Mouse (Mus musculus) MEL (cell line): ENCODE measurements around the gene Zkscan17.

Experiments used
- CHD2 ChIP-seq: IDR thresholded peaks from 2 replicates; pipeline ENCODE4 v1.6.1; 2011; ENCODE audit warnings: low read length, improper control_type of control experiment
- CTCF ChIP-seq, 3 experiments: IDR thresholded peaks in 2 of 3; conservative IDR thresholded peaks in 1 of 3; 2 replicates each; pipeline ENCODE4 v1.5.1; 2011 to 2012; ENCODE audit warnings: low read length in 3 of 3, low read depth in 2 of 3, mild to moderate bottlenecking in 2 of 3, improper control_type of control experiment in 1 of 3, inconsistent platforms in 1 of 3, mixed read lengths in 1 of 3, moderate library complexity in 1 of 3; ENCODE audit not compliant: control insufficient read depth in 1 of 3, insufficient read depth in 1 of 3, poor library complexity in 1 of 3, severe bottlenecking in 1 of 3
- EP300 ChIP-seq, 2 experiments: IDR thresholded peaks; 2 replicates each; pipeline ENCODE4 v1.6.1; 2011; ENCODE audit warnings: improper control_type of control experiment in 2 of 2, low read length in 2 of 2, low read depth in 1 of 2, mild to moderate bottlenecking in 1 of 2
- MEF2A ChIP-seq: IDR thresholded peaks from 2 replicates; pipeline ENCODE4 v1.6.1; 2014; ENCODE audit warnings: low read depth, mild to moderate bottlenecking, inconsistent platforms, low read length, improper control_type of control experiment; ENCODE audit not compliant: poor library complexity, insufficient replicate concordance, severe bottlenecking; ENCODE audit errors: extremely low read depth
- NRF1 ChIP-seq: IDR thresholded peaks from 2 replicates; pipeline ENCODE4 v1.6.1; 2014; ENCODE audit warnings: low read depth, mild to moderate bottlenecking, inconsistent platforms, low read length, improper control_type of control experiment, moderate library complexity; ENCODE audit not compliant: poor library complexity, insufficient read depth, severe bottlenecking
- POLR2A ChIP-seq, 2 experiments: IDR thresholded peaks; 2 replicates each; pipeline ENCODE4 v1.6.1; 2011 to 2012; ENCODE audit warnings: low read length in 2 of 2, mild to moderate bottlenecking in 2 of 2, control low read depth in 1 of 2, improper control_type of control experiment in 1 of 2, low read depth in 1 of 2, moderate library complexity in 1 of 2; ENCODE audit not compliant: control insufficient read depth in 1 of 2, insufficient read depth in 1 of 2, poor library complexity in 1 of 2
- TCF12 ChIP-seq: IDR thresholded peaks from 2 replicates; pipeline ENCODE4 v1.6.1; 2014; ENCODE audit warnings: low read depth, mild to moderate bottlenecking, inconsistent platforms, low read length, improper control_type of control experiment, moderate library complexity
- USF1 ChIP-seq: IDR thresholded peaks from 2 replicates; pipeline ENCODE4 v1.6.1; 2014; ENCODE audit warnings: low read depth, mild to moderate bottlenecking, inconsistent platforms, low read length, improper control_type of control experiment, moderate library complexity
- USF2 ChIP-seq, 2 experiments: IDR thresholded peaks; 2 replicates each; pipeline ENCODE4 v1.6.1; 2011 to 2012; ENCODE audit warnings: improper control_type of control experiment in 2 of 2, low read length in 2 of 2, borderline replicate concordance in 1 of 2, inconsistent platforms in 1 of 2, low read depth in 1 of 2, mild to moderate bottlenecking in 1 of 2; ENCODE audit not compliant: insufficient read depth in 1 of 2

DNA sequence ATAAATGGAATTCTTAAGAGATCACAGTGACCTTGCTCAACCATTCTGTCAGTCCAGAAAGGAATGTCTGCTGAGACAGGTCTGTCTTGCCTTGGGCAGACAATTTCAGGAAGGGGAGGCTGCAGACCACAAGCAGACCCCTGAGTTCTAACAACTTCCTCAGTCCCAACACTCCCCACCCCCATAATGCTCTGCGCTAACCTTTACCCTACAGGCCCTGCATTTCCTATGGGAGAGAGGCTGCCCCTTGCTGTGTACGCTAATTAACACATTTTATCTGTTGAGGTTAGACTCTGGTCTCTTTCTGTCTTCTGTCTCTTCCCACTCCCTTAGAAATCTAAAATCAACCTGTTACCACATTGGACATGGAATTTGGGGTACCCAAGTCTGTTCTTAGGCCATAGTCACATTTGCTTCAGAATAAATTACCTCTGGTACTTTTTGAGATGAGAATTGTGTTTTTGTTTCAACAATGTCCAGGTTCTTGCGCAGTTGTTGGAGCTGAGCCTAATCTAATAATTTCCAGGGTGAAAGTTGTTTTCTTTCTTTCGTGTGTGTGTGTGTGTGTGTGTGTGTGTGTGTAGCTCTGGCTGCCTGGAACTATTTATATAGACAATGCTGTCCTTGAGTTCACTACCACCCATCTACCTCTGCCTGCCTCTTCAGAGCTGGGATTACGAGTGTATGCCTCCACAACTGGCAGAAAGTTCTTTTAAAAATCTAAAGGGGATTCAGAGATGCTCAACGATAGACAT lies 6.6 kb downstream of the Zkscan17 start:
- TF ChIP-seq EP300 (IDR thresholded peaks at IDR 0.05; ENCODE audit: low read depth in 1 of 2, low read length in 2 of 2), result no peak
- TF ChIP-seq CHD2, result no peak
- TF ChIP-seq CTCF (IDR thresholded peaks at IDR 0.05 in 2 of 3, conservative IDR thresholded peaks at IDR 0.05 in 1 of 3; ENCODE audit: control insufficient read depth in 1 of 3, insufficient read depth in 1 of 3, low read depth in 2 of 3, low read length in 3 of 3, poor library complexity in 1 of 3, severe bottlenecking in 1 of 3), result no peak
- TF ChIP-seq MEF2A, result no peak
- no peak for TF ChIP-seq TCF12
- no peak for TF ChIP-seq USF1
- TF ChIP-seq NRF1, result no peak
- TF ChIP-seq USF2 (IDR thresholded peaks at IDR 0.05; ENCODE audit: borderline replicate concordance in 1 of 2, insufficient read depth in 1 of 2, low read depth in 1 of 2, low read length in 2 of 2), result no peak
- no peak for TF ChIP-seq POLR2A (IDR thresholded peaks at IDR 0.05; ENCODE audit: control insufficient read depth in 1 of 2, insufficient read depth in 1 of 2, low read depth in 1 of 2, low read length in 2 of 2, poor library complexity in 1 of 2)
